Mouse (Mus musculus): ENCODE measurements around the gene Ubox5.

GRCm38 (mm10) chr2:130582552-130582951 lies 47.3 kb downstream of the Ubox5 start, which contains the start of gene Avp:
- TF ChIP-seq EP300 (IDR thresholded peaks at IDR 0.05; ENCODE audit: insufficient read depth, low read depth, low read length), result no peak
- no peak for TF ChIP-seq POLR2A (IDR thresholded peaks at IDR 0.05; ENCODE audit: insufficient read depth, low read length)
- TF ChIP-seq CTCF (IDR thresholded peaks at IDR 0.05; ENCODE audit: low read depth, low read length), result no peak

Data from ES-Bruce4 (cell line).